Mouse (Mus musculus): ENCODE results near the gene Kcnab1. TPM values are rescaled to one million over a fixed set of nuclear protein-coding genes. Genes with fewer than 3 reads are reported as not detected.

Gene Kcnab1
- polyA plus RNA-seq, 1 experiment from 2014 or later: 0.33 TPM

DNA sequence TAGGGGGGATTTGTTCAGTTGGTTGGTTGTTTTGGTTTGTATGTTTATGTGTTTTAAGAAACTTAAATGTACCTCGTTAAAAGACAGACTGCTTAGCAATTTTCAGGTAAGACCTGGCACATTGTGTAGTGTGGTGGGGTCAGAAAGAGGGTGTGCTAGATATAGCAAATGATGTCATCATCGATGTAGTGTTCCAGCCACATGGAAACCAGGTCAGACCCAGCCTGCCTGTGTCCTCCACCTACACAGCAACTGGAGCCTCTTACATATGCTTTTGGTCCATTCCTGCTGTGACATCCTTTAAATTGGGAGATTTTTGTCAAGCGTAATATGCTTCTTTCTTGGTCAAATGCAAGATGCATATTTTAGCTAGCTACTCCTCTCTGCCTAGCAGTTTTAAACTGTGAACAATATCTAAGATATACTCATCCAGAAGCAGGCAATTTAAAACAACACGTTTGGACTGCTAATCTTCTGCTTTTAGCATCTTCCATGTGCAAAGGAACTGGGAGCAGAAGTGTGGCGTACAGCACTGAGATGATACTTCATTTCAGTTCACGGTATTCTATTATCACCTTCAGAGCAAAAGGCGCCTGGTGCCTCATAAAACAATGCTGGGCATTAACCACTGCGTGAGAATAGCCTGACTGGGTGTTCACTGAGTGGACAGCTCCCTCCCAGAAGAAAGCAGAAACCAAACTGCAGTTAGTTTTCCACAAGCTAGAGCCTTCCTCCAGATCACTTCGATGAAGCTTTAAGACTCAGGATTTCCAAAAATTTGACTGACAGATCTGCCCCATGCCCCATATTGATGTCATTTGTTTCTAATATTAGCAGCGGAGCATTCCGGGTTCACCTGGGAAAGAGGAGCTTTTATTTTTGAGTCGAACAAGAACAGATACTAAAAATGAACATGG lies 153.6 kb downstream of the Kcnab1 start:
- no peak overlapping the region for H3K27ac ChIP-seq (replicated peaks)
- no peak for ATAC-seq (ENCODE audit: insufficient read depth)
- H3K4me3 ChIP-seq (replicated peaks): no peak overlapping the region
- H3K9ac ChIP-seq: no peak overlapping the region
- no peaks in the 10 kb centered on the region for H3K36me3 ChIP-seq (replicated peaks)
- no peaks in the 10 kb centered on the region for H3K9me3 ChIP-seq (replicated peaks)
- 59% methylated on average over 12 of the region's 12 CpGs for WGBS (ENCODE audit: insufficient replicate concordance)
- H3K27me3 ChIP-seq: no peaks in the 10 kb centered on the region
- no peaks in the 10 kb centered on the region for H3K4me1 ChIP-seq (replicated peaks)
- H3K4me2 ChIP-seq: no peak overlapping the region

DNA sequence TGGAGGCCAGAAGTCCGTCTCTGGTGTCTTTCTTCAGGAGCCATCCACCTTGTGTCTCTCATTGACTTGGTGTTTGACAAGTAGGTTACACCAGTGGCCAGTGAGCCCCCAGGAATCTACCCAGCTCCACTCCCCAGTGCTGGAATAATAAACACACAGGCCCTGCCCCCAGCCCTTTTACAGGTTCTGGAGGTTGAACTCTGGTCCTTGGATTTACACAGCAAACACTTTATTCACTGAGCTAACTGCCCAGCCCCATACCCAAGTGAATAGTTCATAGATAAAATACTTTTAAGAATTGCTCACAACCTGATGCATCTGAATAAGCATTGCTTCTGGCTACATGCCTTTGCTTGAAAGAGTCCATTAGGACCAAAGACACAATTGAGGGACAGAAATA lies 164.1 kb downstream of the Kcnab1 start:
- no peak overlapping the region for H3K27ac ChIP-seq (replicated peaks)
- H3K36me3 ChIP-seq (replicated peaks): no peaks in the 10 kb centered on the region
- no peak overlapping the region for H3K4me3 ChIP-seq (replicated peaks)
- H3K9me3 ChIP-seq (replicated peaks): no peaks in the 10 kb centered on the region
- no peak overlapping the region for H3K4me2 ChIP-seq
- H3K9ac ChIP-seq: no peak overlapping the region
- H3K4me1 ChIP-seq (replicated peaks): no peaks in the 10 kb centered on the region
- no peak for ATAC-seq (ENCODE audit: insufficient read depth)
- no peaks in the 10 kb centered on the region for H3K27me3 ChIP-seq
- 66% methylated on average over 1 of the region's 1 CpGs for WGBS (ENCODE audit: insufficient replicate concordance)

DNA sequence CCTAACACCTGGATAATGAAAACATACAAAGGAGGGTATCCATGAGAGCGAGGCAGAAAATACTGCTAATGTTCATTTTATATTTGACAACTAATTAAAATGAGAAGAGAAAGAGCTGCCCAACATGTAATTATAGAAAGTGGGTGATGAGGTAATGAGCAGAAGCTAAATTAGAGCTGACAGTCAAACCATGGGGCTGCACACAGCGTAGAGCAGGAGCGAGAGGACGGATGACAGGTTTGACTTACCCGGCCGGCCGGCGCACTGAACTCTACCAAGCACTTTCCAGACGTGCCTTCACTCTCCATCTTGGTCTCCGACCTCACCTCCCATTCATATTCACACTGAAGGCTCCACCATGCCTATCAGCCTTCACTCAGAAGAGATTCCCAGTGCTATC lies 168.6 kb downstream of the Kcnab1 start:
- Histone ChIP-seq H3K4me1 (replicated peaks) (no peaks in the 10 kb centered on the region), H3K27me3 (no peaks in the 10 kb centered on the region), H3K4me3 (replicated peaks) (no peak overlapping the region), H3K9ac (no peak overlapping the region), H3K4me2 (no peak overlapping the region), H3K9me3 (replicated peaks) (no peaks in the 10 kb centered on the region), H3K27ac (replicated peaks) (no peak overlapping the region), H3K36me3 (replicated peaks) (no peaks in the 10 kb centered on the region)
- 70% methylated on average over 10 of the region's 10 CpGs for WGBS (ENCODE audit: insufficient replicate concordance)
- no peak for ATAC-seq (ENCODE audit: insufficient read depth)

DNA sequence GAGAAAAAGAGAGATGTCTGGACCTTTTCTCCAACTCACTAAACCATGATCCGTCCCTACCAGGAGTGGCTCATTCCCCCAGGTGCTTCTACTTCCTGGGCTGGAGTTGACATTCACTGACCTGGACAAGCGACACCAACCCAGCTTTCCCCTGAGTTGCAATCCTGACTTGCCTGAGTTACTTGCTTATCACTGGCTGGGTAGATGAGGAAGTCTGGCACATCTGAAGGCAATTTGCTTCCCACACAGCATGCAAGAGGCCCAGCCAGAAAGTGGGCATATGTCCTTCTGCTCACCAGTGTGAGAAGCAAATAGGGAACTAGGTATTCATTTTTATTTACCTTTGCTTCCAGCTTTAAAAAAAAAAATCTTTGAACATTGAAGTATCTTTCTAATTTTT lies 174.2 kb downstream of the Kcnab1 start:
- Histone ChIP-seq H3K9ac (no peak overlapping the region), H3K4me1 (replicated peaks) (no peaks in the 10 kb centered on the region), H3K36me3 (replicated peaks) (no peaks in the 10 kb centered on the region), H3K4me3 (replicated peaks) (no peak overlapping the region), H3K27me3 (no peaks in the 10 kb centered on the region), H3K4me2 (no peak overlapping the region), H3K27ac (replicated peaks) (no peak overlapping the region), H3K9me3 (replicated peaks) (no peaks in the 10 kb centered on the region)
- 55% methylated on average over 2 of the region's 2 CpGs for WGBS (ENCODE audit: insufficient replicate concordance)
- ATAC-seq (ENCODE audit: insufficient read depth): no peak

DNA sequence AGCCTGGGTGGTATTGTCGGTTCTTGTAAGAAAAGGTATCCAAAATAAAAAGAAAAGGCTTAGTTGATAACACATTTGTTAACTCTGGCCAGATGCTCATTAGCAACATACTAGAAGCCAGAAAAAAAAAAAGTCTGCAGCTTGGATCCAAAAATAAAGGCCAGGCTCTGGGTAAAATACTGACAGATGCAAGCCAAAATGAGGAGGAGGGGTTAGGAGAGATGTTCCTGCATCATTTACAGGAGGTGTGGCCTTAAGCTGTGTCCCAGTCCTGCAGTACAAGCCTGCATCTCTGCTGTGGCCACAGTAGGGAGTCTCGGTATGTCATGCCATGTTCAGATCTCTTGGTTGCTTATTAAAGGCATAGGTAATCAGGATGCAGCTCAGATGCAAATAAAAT lies 179.8 kb downstream of the Kcnab1 start:
- Histone ChIP-seq H3K4me3 (replicated peaks) (no peak overlapping the region), H3K9ac (no peak overlapping the region), H3K36me3 (replicated peaks) (no peaks in the 10 kb centered on the region), H3K27me3 (no peaks in the 10 kb centered on the region), H3K27ac (replicated peaks) (no peak overlapping the region), H3K9me3 (replicated peaks) (no peaks in the 10 kb centered on the region), H3K4me1 (replicated peaks) (no peaks in the 10 kb centered on the region), H3K4me2 (no peak overlapping the region)
- ATAC-seq (ENCODE audit: insufficient read depth): no peak
- WGBS (ENCODE audit: insufficient replicate concordance): 59% methylated on average over 2 of the region's 2 CpGs

DNA sequence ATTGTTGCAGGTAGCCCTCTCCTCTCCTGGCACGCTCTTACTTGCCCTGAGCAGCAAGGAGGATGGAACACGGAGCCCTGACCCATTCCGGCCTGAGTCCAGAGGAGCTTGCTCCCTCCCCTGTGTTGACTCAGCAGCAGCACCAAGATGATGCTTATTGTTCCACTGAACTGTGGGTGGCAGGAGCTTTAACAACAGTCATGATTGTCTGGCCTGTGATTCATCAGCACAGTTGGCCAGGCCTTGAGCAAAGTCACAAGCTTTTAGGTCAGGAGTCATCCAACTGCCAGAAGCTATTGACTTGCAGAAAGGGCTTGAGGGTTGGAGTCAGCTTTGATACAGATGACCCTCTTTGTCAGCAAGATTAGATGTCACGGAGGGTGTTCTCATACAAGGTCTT lies 187.8 kb downstream of the Kcnab1 start:
- Histone ChIP-seq H3K4me1 (replicated peaks) (no peaks in the 10 kb centered on the region), H3K27ac (replicated peaks) (no peak overlapping the region), H3K9me3 (replicated peaks) (no peaks in the 10 kb centered on the region), H3K27me3 (no peaks in the 10 kb centered on the region), H3K9ac (no peak overlapping the region), H3K4me3 (replicated peaks) (no peak overlapping the region), H3K36me3 (replicated peaks) (no peaks in the 10 kb centered on the region), H3K4me2 (no peak overlapping the region)
- WGBS (ENCODE audit: insufficient replicate concordance): 58% methylated on average over 4 of the region's 4 CpGs
- no peak for ATAC-seq (ENCODE audit: insufficient read depth)

DNA sequence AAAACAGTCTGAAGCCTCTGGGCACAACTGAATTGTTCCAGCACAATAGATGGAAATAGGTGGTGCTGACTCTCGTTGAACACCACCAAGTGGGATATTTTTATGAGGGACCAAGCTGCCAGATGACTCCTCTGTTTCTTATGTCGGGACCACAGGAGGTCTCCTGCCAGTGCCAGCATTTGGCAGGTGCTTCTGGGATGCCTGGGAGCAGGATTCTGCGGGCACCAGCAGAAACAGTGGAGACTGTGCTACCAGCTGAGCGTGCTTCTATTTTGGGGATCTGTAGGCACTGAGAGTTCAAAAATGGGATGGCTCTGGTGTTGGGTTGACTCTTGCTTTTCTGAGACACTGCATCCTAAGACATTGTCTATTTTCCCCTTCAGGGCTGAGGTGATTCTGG lies 190.0 kb downstream of the Kcnab1 start:
- no peak overlapping the region for H3K9ac ChIP-seq
- H3K27ac ChIP-seq (replicated peaks): no peak overlapping the region
- ATAC-seq (ENCODE audit: insufficient read depth): no peak
- no peaks in the 10 kb centered on the region for H3K27me3 ChIP-seq
- WGBS (ENCODE audit: insufficient replicate concordance): 49% methylated on average over 4 of the region's 4 CpGs
- no peaks in the 10 kb centered on the region for H3K9me3 ChIP-seq (replicated peaks)
- no peak overlapping the region for H3K4me2 ChIP-seq
- H3K36me3 ChIP-seq (replicated peaks): no peaks in the 10 kb centered on the region
- no peak overlapping the region for H3K4me3 ChIP-seq (replicated peaks)
- no peaks in the 10 kb centered on the region for H3K4me1 ChIP-seq (replicated peaks)

DNA sequence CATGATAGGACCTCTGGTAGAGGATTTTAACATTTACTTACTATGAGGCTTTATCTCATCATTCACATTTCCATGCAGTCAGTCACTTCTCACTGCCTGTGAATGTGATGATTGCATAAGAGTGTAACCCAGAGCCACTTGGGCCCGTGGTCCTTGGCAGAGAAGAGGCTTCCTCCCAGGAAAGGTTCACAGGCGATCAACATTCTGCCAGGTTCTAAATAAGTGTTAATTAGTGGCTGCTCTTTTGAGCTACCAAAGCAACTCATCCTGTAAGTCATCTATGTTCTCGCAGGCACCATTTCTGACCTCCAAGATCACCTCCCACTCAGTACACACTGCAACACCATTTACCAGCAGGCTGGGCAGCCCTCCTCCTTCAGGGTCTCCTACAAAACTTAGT lies 192.3 kb downstream of the Kcnab1 start:
- no peaks in the 10 kb centered on the region for H3K27me3 ChIP-seq
- no peaks in the 10 kb centered on the region for H3K36me3 ChIP-seq (replicated peaks)
- 30% methylated on average over 3 of the region's 3 CpGs for WGBS (ENCODE audit: insufficient replicate concordance)
- no peak overlapping the region for H3K4me2 ChIP-seq
- H3K27ac ChIP-seq (replicated peaks): no peak overlapping the region
- ATAC-seq (ENCODE audit: insufficient read depth): no peak
- H3K9me3 ChIP-seq (replicated peaks): no peaks in the 10 kb centered on the region
- H3K4me3 ChIP-seq (replicated peaks): no peak overlapping the region
- no peaks in the 10 kb centered on the region for H3K4me1 ChIP-seq (replicated peaks)
- H3K9ac ChIP-seq: no peak overlapping the region

DNA sequence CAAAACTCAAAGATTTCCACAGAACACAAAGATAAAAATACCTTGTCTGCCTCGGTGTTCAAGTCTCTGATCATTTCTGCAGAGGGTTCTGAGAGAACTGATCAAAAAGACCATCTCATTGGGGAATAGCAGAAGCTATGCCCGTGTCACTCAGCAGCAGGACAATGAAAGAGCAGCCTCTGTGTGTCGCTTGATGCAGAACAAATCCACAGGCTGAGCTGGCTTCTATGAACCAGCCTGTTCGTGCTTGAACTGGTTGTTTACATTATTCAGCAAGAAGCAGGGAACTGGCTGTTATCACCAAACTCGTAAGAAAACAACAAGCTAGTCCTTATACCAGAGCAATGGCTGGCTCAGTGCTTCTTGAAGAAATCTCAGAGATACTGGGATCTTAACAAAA lies 193.4 kb downstream of the Kcnab1 start:
- no peak for ATAC-seq (ENCODE audit: insufficient read depth)
- WGBS (ENCODE audit: insufficient replicate concordance): 36% methylated on average over 5 of the region's 5 CpGs
- Histone ChIP-seq H3K9me3 (replicated peaks) (no peaks in the 10 kb centered on the region), H3K27ac (replicated peaks) (no peak overlapping the region), H3K27me3 (no peaks in the 10 kb centered on the region), H3K4me3 (replicated peaks) (no peak overlapping the region), H3K9ac (no peak overlapping the region), H3K4me1 (replicated peaks) (no peaks in the 10 kb centered on the region), H3K4me2 (no peak overlapping the region), H3K36me3 (replicated peaks) (no peaks in the 10 kb centered on the region)

DNA sequence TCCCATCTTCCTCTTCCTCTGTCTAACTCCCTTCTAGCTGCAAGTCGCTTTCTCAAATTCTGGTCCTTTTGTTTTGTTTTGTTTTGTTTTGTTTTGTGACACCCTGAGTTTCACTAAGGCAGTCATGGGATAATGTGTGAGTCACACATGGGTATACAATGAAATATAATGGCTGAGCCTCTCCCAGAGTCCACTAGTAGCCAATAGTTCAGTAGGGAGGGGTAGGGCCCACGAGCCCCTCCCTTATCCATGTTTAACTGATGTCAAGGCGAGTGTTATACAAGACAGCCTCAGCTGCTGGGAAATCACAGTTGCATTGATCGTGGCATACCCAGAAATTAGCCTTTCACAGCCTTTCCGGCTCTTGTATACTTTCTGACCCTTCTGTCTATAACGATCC lies 206.7 kb downstream of the Kcnab1 start:
- H3K4me2 ChIP-seq: no peak overlapping the region
- WGBS (ENCODE audit: insufficient replicate concordance): 51% methylated on average over 6 of the region's 6 CpGs
- no peak for ATAC-seq (ENCODE audit: insufficient read depth)
- H3K9me3 ChIP-seq (replicated peaks): no peaks in the 10 kb centered on the region
- H3K36me3 ChIP-seq (replicated peaks): no peaks in the 10 kb centered on the region
- no peak overlapping the region for H3K27ac ChIP-seq (replicated peaks)
- H3K4me1 ChIP-seq (replicated peaks): no peaks in the 10 kb centered on the region
- no peaks in the 10 kb centered on the region for H3K27me3 ChIP-seq
- H3K4me3 ChIP-seq (replicated peaks): no peak overlapping the region
- H3K9ac ChIP-seq: no peak overlapping the region

DNA sequence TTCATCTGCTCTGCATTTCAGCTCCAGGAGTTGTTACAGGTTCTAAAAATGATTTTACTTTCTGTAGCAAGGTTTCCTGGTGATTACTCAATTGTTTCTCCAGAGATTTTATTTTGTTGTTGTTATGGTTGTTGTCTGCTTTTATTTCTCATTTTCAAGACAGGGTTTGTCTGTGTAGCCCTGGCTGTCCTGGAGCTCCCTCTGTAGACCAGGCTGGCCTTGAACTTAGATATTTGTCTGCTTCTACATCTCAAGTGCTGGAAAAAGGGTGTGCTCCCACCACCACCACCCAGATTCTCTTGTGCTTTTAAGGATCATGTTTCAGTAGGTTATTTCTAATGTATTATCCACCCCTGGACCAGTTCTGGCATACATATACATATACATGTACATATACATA lies 207.6 kb downstream of the Kcnab1 start:
- no peaks in the 10 kb centered on the region for H3K36me3 ChIP-seq (replicated peaks)
- H3K9ac ChIP-seq: no peak overlapping the region
- H3K4me1 ChIP-seq (replicated peaks): no peaks in the 10 kb centered on the region
- H3K9me3 ChIP-seq (replicated peaks): no peaks in the 10 kb centered on the region
- no peak overlapping the region for H3K4me2 ChIP-seq
- no peaks in the 10 kb centered on the region for H3K27me3 ChIP-seq
- no peak for ATAC-seq (ENCODE audit: insufficient read depth)
- H3K4me3 ChIP-seq (replicated peaks): no peak overlapping the region
- H3K27ac ChIP-seq (replicated peaks): no peak overlapping the region
